Mouse (Mus musculus) liver, embryonic 15.5 days (tissue): ENCODE data around the gene Ermard. TPM values are rescaled to one million over a fixed set of nuclear protein-coding genes. Genes with fewer than 3 reads are reported as not detected.
"Not testable (repeated sequence)": the region's sequence is repeated elsewhere in the genome, so short reads cannot be mapped to it uniquely, and the experiment has no call there.

Experiments used
- ATAC-seq: fragments of 200-750 bp; cut with Nextera tagmentation; 2 replicates; pipeline ENCODE4 v1.8.0; 2017; ENCODE audit warnings: moderate number of reproducible peaks, mild to moderate bottlenecking, moderate library complexity; ENCODE audit not compliant: insufficient read depth
- H3K27ac ChIP-seq: fragments of 300-500 bp; sonication (generic); replicated peaks from 2 replicates; pipeline ENCODE4 v1.5.1; 2015; ENCODE audit warnings: mild to moderate bottlenecking, inconsistent platforms
- H3K27me3 ChIP-seq: fragments of 300-500 bp; sonication (generic); 2 replicates; pipeline ENCODE4 v1.6.1; 2015; ENCODE audit warnings: mild to moderate bottlenecking, inconsistent platforms
- H3K36me3 ChIP-seq: fragments of 300-500 bp; sonication (generic); replicated peaks from 2 replicates; pipeline ENCODE4 v1.6.1; 2015; ENCODE audit warnings: moderate library complexity, mild to moderate bottlenecking, inconsistent platforms
- H3K4me1 ChIP-seq: fragments of 300-500 bp; sonication (generic); replicated peaks from 2 replicates; pipeline ENCODE4 v1.6.1; 2015; ENCODE audit warnings: inconsistent platforms
- H3K4me2 ChIP-seq: fragments of 300-500 bp; sonication (generic); 2 replicates; pipeline ENCODE4 v1.6.1; 2015; ENCODE audit warnings: moderate library complexity, mild to moderate bottlenecking, inconsistent platforms
- H3K4me3 ChIP-seq: fragments of 300-500 bp; sonication (generic); replicated peaks from 2 replicates; pipeline ENCODE4 v1.5.1; 2015; ENCODE audit warnings: mild to moderate bottlenecking, inconsistent platforms
- H3K9ac ChIP-seq: fragments of 300-500 bp; sonication (generic); 2 replicates; pipeline ENCODE4 v1.6.1; 2015; ENCODE audit warnings: moderate library complexity, mild to moderate bottlenecking, inconsistent platforms
- H3K9me3 ChIP-seq: fragments of 300-500 bp; sonication (generic); replicated peaks from 2 replicates; pipeline ENCODE4 v1.6.1; 2016; ENCODE audit warnings: inconsistent platforms
- WGBS: fragments of 180-500 bp; shearing (Covaris S2); methylation state at CpG from one replicate; pipeline ENCODE4 v1.1.7; 2015; ENCODE audit warnings: mixed read lengths; ENCODE audit not compliant: insufficient replicate concordance; 5-methylcytosine and 5-hydroxymethylcytosine counted together
- polyA plus RNA-seq: library from polyadenylated mRNA; unstranded; fragments of >200 nt; fragmentation: Nextera tagmentation; extraction: Ambion mirVana; gene quantifications from 2 replicates; pipeline ENCODE4 v1.2.1, GENCODE M21; 2015

Ermard gene
- polyA plus RNA-seq, 1 experiment from 2014 or later: 23.9 TPM

DNA sequence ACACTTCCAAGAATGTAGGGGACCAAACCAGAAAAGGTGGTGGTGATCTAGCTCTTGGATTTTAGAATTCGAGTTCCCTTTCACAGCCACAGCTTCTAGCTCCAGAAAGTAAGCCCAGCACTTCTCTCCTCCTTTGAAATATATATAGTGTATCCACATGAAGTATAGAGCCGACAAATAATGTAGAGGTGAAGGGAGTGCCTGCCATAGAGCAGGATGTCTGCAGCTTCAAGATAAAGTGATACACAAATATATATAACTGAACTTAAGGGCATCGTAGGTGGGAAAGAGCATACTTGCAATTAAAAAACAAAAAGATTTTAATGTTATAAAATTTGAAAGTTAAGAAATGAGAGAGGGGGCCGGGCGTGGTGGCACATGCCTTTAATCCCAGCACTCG, 15.5 kb upstream of the Ermard start:
- H3K27ac ChIP-seq, H3K9ac ChIP-seq, H3K4me3 ChIP-seq, H3K36me3 ChIP-seq, H3K4me2 ChIP-seq, H3K27me3 ChIP-seq, H3K4me1 ChIP-seq, ATAC-seq, H3K9me3 ChIP-seq: not testable (repeated sequence)
- WGBS: no CpG with 5 or more reads among the region's 6 CpGs

DNA sequence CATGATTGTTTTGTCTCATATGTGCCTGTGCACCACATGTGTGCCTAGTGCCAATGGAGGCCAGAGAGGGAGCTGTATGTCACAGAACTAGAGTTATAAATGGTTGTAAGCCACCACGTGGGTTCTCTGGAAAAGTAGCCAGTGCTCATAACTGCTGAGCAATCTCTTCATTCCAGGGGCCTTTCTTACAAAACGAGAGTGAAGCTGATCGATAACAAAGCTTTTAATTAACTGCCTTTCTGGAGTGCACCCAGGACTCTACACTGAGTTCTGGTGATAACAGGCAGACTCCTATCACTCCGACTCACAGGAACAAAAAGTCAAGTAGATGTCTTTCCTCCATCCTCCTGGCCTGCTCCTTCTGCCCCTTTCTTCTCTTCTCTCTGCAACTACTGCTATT, 9.6 kb upstream of the Ermard start:
- H3K4me1 ChIP-seq, H3K4me3 ChIP-seq, H3K9me3 ChIP-seq, H3K27me3 ChIP-seq, H3K36me3 ChIP-seq, H3K4me2 ChIP-seq, H3K9ac ChIP-seq, H3K27ac ChIP-seq: not testable (repeated sequence)
- ATAC-seq: peak; percentile 80
- WGBS: no CpG with 5 or more reads among the region's 4 CpGs

DNA sequence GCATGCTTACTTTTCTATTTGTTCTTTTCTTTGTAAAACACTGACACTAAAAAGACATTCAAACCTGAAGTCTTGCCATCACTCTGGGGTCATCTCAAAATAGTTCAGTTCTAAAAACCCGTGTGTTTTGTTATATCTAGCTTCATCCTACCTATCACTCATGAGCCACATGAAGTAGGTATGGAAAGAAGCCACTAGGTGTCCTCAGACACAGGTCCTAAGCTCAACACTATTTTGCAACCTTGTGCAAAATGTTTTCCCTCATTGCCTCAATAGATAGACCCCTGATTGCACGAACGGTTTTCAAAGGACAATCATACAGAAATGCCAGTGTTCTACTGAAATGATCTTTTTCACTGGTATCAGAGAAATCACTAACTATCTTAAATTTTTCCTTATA, 553 bp upstream of the Ermard start:
- not testable (repeated sequence) for H3K36me3 ChIP-seq, H3K4me1 ChIP-seq, H3K27me3 ChIP-seq, H3K4me3 ChIP-seq, H3K4me2 ChIP-seq, H3K9ac ChIP-seq, ATAC-seq, H3K27ac ChIP-seq, H3K9me3 ChIP-seq
- WGBS: no CpG with 5 or more reads among the region's 3 CpGs

DNA sequence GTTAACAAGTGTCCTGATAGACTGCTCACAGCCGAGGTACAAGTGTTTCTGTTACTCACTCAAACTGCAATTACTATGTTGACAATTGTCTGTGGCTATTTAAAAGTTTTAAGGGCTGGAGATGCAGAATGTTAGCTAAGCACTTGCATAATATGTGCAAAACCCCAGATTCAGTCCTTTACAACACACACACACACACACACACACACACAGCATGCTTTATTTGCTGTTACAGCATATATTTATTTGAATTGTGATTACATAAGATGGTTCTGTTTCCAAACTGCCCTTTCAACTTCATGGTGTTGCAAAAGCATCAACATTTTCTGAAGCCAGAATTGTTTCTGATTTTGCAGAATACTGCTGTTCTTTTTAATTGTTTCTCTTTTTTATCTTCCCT, 9.3 kb downstream of the Ermard start:
- not testable (repeated sequence) for H3K4me1 ChIP-seq, H3K4me3 ChIP-seq, H3K9me3 ChIP-seq, H3K36me3 ChIP-seq, H3K9ac ChIP-seq, H3K27ac ChIP-seq, H3K27me3 ChIP-seq, H3K4me2 ChIP-seq
- ATAC-seq: peak; percentile 28; the same call in 1 of the 2 replicates
- no CpG with 5 or more reads among the region's 1 CpGs for WGBS

DNA sequence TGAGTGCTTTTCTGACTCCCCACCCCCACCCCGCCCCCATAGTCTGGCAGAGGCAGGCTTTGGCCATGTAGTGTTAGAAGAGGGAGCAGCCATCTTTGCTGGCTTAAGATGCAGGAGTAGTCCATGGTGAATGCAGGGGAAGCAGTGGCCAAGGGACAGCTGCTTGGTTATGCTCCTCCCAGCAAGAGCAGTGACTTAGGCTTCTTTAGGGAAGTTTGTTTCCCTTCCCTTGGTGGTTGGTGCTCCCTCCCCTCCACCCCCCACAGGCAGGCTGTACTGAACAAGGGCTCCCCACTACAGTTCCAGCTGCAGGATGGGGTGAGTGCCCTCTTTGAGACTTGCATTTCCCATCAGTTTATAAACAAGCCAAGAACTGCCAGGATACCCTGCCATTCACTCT, 11.8 kb downstream of the Ermard start:
- ATAC-seq: peak; percentile 16; the same call in 1 of the 2 replicates
- not testable (repeated sequence) for H3K27ac ChIP-seq, H3K27me3 ChIP-seq, H3K4me1 ChIP-seq, H3K4me2 ChIP-seq, H3K9me3 ChIP-seq, H3K9ac ChIP-seq, H3K4me3 ChIP-seq
- H3K36me3 ChIP-seq: peaks cover 16% of the 10 kb centered on the region; the same call in 1 of the 2 replicates
- 72% methylated on average over 1 of the region's 1 CpGs for WGBS

DNA sequence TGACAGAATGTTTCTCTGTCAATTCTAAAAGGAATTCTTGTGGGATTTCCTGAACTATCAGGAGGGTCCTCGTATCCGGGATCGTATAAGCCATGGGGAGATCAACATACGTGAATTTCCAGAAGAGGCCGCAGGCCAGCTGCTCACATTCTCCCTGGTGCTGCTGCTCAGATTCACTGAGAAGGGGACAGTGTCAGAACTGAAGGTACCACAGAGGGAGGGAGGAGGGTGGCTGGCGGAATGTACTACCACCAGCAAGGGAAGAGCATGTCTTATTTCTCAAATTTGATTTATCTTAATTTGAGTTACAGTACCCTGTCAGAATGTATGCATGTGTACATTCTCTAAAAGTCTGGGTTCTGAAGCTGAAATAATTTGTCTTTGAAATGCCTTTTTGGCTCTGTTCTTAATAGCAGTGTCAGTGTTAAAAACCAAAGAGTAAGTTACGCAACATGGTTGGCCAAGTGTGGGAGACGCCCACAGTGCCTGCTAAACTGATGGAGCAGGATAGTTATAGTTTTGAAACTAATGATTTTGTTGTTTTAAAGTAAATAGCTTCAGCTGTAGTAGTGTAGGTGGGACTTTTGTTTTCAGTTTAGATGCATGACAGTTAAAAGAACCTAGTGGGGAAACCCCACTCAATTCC, 12.3 kb downstream of the Ermard start:
- H3K4me1 ChIP-seq, H3K9me3 ChIP-seq, H3K27ac ChIP-seq, H3K4me2 ChIP-seq, H3K27me3 ChIP-seq, H3K4me3 ChIP-seq, H3K9ac ChIP-seq: not testable (repeated sequence)
- peak; percentile 50; the same call in 1 of the 2 replicates for ATAC-seq
- H3K36me3 ChIP-seq: peaks cover 16% of the 10 kb centered on the region; the same call in 1 of the 2 replicates
- 80% methylated on average over 6 of the region's 8 CpGs for WGBS

DNA sequence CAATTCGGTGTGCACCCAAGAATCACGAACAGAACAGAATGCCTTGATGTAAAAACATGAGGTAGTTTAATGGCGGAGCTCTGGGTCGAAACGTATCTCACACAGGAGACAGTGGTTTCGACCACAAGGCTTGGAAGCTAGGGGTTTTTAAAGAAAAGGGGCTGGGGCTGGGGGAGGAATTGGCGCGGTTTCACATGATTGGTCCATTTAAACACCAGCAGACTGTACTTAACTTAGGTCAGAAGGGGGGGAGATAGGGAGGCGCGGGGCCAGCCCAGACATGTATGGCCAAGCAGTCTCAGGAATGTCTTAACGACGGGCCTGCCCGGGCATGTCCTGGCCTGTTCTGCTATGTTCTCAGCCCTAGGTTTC, 12.8 kb downstream of the Ermard start:
- H3K27me3 ChIP-seq, H3K9ac ChIP-seq, H3K27ac ChIP-seq, ATAC-seq, H3K4me3 ChIP-seq, H3K9me3 ChIP-seq, H3K4me2 ChIP-seq, H3K4me1 ChIP-seq: not testable (repeated sequence)
- H3K36me3 ChIP-seq: peaks cover 19% of the 10 kb centered on the region; the same call in 1 of the 2 replicates
- 87% methylated on average over 13 of the region's 13 CpGs for WGBS

DNA sequence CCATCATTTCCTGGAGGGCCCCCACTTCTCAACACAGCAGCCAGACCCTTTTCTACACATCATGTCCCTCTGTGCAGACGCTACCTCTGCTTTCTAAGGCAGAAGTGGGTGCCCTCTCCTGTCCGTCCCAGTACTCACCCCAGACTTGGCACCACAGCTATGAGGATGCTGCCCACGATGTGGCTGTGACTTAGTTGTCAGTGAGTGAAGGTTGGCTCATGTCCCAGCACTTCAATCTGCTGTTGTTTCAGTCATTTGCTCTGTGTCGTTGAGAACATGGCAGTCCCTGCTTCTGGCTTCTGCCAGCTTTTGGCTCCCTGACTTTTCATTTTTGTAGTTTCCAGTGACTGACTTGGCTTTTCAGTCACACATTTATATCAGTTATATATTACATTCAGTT, 14.9 kb downstream of the Ermard start:
- 67% methylated on average over 4 of the region's 4 CpGs for WGBS
- Histone ChIP-seq H3K27me3 (no peaks in the 10 kb centered on the region), H3K27ac (no peak overlapping the region), H3K9me3 (no peaks in the 10 kb centered on the region), H3K9ac (no peak overlapping the region), H3K36me3 (peaks cover 37% of the 10 kb centered on the region), H3K4me3 (no peak overlapping the region), H3K4me2 (no peak overlapping the region), H3K4me1 (no peaks in the 10 kb centered on the region)
- ATAC-seq: no peak

DNA sequence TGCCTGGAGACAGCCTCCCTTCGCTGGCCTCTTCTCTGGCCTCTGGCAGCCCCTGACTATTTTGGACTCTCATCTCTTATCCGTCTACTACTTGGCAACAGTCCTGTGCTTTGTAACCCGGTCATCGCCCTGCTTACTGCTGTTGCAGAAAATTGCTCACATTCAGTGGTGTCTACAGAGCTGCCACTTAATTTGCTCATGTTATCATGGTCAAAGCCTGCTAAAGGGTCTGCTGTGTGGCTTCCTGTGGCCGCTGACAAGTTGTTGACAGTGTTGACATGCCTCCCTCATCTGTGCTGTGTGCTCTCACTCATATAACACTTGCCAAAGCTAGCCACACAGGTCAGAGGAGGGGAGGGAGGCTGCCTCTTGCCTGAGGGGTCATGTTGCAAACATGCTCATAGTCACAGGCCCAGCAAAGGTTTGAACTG, 17.2 kb downstream of the Ermard start:
- H3K9ac ChIP-seq: no peak overlapping the region
- WGBS: 76% methylated on average over 5 of the region's 5 CpGs
- no peak overlapping the region for H3K4me2 ChIP-seq
- no peak overlapping the region for H3K4me3 ChIP-seq
- H3K27me3 ChIP-seq: no peaks in the 10 kb centered on the region
- no peak for ATAC-seq
- peaks cover 48% of the 10 kb centered on the region for H3K36me3 ChIP-seq
- H3K4me1 ChIP-seq: no peaks in the 10 kb centered on the region
- no peaks in the 10 kb centered on the region for H3K9me3 ChIP-seq
- H3K27ac ChIP-seq: no peak overlapping the region

DNA sequence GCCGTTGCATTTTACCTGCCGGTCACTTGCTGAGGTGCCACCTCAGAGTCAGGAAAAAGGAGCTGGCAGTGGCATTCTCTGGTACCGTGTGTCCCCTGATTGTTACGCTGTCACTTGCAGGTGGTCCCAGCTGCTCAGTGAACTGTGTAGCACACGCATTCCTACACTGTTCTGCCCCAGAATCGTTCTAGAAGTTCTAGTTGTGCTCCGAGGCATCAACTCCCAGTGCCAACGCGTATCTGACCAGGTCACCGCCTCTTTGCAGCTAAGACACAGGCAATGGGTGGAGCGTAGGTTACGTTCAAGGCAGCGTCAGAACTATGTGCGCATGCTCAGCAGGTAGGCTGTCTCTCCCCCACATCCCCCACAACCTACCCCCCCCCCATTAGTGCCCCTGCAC, 18.6 kb downstream of the Ermard start:
- Histone ChIP-seq H3K4me2 (no peak overlapping the region), H3K9ac (no peak overlapping the region), H3K27me3 (no peaks in the 10 kb centered on the region), H3K36me3 (peaks cover 54% of the 10 kb centered on the region), H3K4me1 (no peaks in the 10 kb centered on the region), H3K4me3 (no peak overlapping the region), H3K27ac (no peak overlapping the region), H3K9me3 (no peaks in the 10 kb centered on the region)
- no peak for ATAC-seq
- 85% methylated on average over 14 of the region's 14 CpGs for WGBS

DNA sequence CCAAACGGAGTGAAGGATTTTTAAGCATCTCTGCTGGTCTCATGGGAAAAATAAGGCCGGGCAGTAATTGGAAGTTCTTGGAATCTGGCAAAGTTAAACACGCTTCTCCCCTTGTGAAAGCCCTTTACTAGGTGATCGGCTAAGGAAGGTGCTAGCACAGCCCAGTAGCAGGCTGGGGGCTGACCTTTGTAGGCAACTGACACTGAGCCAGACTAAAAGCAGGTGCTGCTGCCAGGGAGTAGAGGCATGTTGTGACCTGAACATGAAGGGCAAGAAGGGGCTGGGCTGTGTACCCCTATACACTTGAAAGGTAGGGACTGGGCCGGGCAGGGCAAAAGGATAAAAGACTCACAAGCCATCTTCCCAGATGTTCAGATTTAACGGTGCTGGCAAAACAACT, 19.3 kb downstream of the Ermard start:
- Histone ChIP-seq H3K4me2 (no peak overlapping the region), H3K4me1 (peaks cover 3% of the 10 kb centered on the region; the same call in 1 of the 2 replicates), H3K27me3 (no peaks in the 10 kb centered on the region), H3K9me3 (no peaks in the 10 kb centered on the region), H3K36me3 (peaks cover 57% of the 10 kb centered on the region), H3K9ac (no peak overlapping the region), H3K4me3 (no peak overlapping the region), H3K27ac (no peak overlapping the region)
- ATAC-seq: no peak
- WGBS: 74% methylated on average over 6 of the region's 6 CpGs

DNA sequence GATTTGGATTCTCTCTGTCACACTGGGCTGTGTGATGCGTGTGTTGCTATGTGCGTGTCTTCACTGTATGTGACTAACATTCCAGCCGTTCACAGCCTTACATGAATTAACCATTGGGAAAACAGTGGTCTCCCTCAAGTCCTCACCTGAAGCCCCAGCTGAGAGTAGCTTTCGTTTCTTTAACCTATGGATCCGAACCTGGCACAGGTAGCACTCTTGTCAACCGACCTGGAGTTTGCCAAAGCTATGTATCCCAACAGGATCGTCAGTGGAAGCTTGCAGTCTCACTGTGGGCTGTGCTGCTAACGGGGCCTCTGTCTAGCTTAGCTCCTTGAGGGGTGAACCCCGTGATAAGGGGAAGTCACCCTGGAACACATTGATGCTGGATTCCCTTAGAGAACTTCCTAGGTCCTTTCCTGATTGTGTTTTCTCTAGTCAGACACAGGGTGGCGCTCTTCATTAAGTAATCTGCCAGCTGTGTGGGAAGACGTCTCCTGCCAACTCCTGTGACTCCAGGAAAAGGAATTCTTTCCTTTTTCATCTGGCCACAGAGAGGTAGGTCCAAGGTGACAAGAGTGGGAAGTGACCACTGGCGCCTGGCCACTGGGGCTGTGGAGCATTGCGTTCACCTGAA, 24.5 kb downstream of the Ermard start:
- Histone ChIP-seq H3K36me3 (peaks cover 26% of the 10 kb centered on the region), H3K4me3 (no peak overlapping the region), H3K9ac (no peak overlapping the region), H3K4me2 (peak overlapping the region; percentile 25; the same call in 1 of the 2 replicates), H3K4me1 (peaks cover 19% of the 10 kb centered on the region), H3K9me3 (no peaks in the 10 kb centered on the region), H3K27me3 (no peaks in the 10 kb centered on the region), H3K27ac (no peak overlapping the region)
- ATAC-seq: 0 out of 2 replicates have a peak, but pooled peaks have one; percentile 6
- WGBS: 43% methylated on average over 13 of the region's 13 CpGs
